Mouse (Mus musculus) CH12.LX (cell line): ENCODE results near the gene Rnf26.

ENCODE experiments used
- EP300 ChIP-seq: IDR thresholded peaks from 2 replicates; pipeline ENCODE4 v1.6.1; 2011; ENCODE audit warnings: low read length, improper control_type of control experiment
- MAZ ChIP-seq: IDR thresholded peaks from 2 replicates; pipeline ENCODE4 v1.6.1; 2012; ENCODE audit warnings: low read depth, mild to moderate bottlenecking, inconsistent platforms, low read length, improper control_type of control experiment, moderate library complexity
- MXI1 ChIP-seq: IDR thresholded peaks from 2 replicates; pipeline ENCODE4 v1.6.1; 2011; ENCODE audit warnings: mild to moderate bottlenecking, low read depth, low read length, improper control_type of control experiment
- POLR2A ChIP-seq: IDR thresholded peaks from 2 replicates; pipeline ENCODE4 v1.6.1; 2011; ENCODE audit warnings: low read depth, mild to moderate bottlenecking, improper control_type of control experiment, low read length
- SMC3 ChIP-seq: IDR thresholded peaks from 2 replicates; pipeline ENCODE4 v1.6.1; 2011; ENCODE audit warnings: low read depth, low read length, improper control_type of control experiment

DNA sequence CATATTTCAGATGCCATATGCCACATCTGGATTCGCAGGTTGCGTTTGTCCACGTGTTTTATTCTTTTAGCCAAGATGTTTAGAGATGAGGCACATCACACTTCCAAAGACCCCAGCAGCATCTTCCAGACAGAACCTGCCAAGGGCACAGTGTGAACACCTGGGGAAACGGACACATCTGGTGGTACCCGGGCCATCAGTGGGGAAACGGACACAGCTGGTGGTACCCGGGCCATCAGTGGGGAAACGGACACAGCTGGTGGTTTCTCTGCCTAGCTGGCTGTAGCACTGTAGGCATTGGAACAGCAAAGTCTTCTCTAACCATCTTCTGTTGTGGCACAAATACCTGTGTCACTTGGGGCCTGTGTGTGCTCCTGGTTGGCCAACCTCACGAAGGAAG lies 17.5 kb downstream of the Rnf26 start:
- TF ChIP-seq POLR2A (no peak), MXI1 (no peak), EP300 (no peak), MAZ (no peak), SMC3 (no peak)
